ENCODE assay signal across 8 mouse cellular contexts in genomic region chr11:90687040-90687439, GRCm38 (mm10). TPM values are rescaled to one million over a fixed set of nuclear protein-coding genes. Genes with fewer than 3 reads are reported as not detected.
A peak's percentile ranks its signal among the peaks of the same experiment; 100 is the strongest.
DNase-seq lines count a peak whose midpoint lies in the region; ATAC-seq and TF ChIP-seq lines count a peak whose summit lies in the region.

No protein-coding gene starts in this region.

- H3K27me3 ChIP-seq in C2C12 (ENCODE audit: control insufficient read depth, insufficient read depth, insufficient read length), result no peaks in the 10 kb centered on the region
- H3K27me3 ChIP-seq in forebrain, embryonic 14.5 days (replicated peaks; ENCODE audit: control insufficient read depth, insufficient read depth, low read length), result no peaks in the 10 kb centered on the region
- no peaks in the 10 kb centered on the region for H3K27me3 ChIP-seq in liver, embryonic 11.5 days (replicated peaks; ENCODE audit: control insufficient read depth, insufficient read depth, low read length)

- no peaks in the 10 kb centered on the region for H3K9me3 ChIP-seq in forebrain, embryonic 14.5 days (replicated peaks; ENCODE audit: control insufficient read depth, low read length)
- no peaks in the 10 kb centered on the region for H3K9me3 ChIP-seq in liver, embryonic 11.5 days (ENCODE audit: control insufficient read depth, low read length)

- H3K36me3 ChIP-seq in C2C12 (ENCODE audit: control insufficient read depth, insufficient read depth), result no peaks in the 10 kb centered on the region
- H3K36me3 ChIP-seq in forebrain, embryonic 14.5 days (ENCODE audit: control insufficient read depth, insufficient read depth, low read length), result no peaks in the 10 kb centered on the region
- no peaks in the 10 kb centered on the region; the same call in 1 of the 2 replicates for H3K36me3 ChIP-seq in liver, embryonic 11.5 days (ENCODE audit: control insufficient read depth, insufficient read depth, low read length)

- H3K4me1 ChIP-seq in forebrain, embryonic 14.5 days (ENCODE audit: control insufficient read depth, insufficient read depth, low read length), result no peaks in the 10 kb centered on the region
- peaks cover 18% of the 10 kb centered on the region for H3K4me1 ChIP-seq in liver, embryonic 11.5 days (replicated peaks; ENCODE audit: control insufficient read depth, insufficient read depth, low read length)

- H3K79me3 ChIP-seq in C2C12 (ENCODE audit: low read depth), result no peaks in the 10 kb centered on the region

- H3K9ac ChIP-seq in forebrain, embryonic 14.5 days (ENCODE audit: low read length), result peak overlapping the region; percentile 66
- peak overlapping the region; percentile 76 for H3K9ac ChIP-seq in liver, embryonic 11.5 days (ENCODE audit: low read depth, low read length)

- H3K4me3 ChIP-seq in C2C12 (ENCODE audit: insufficient read depth, poor library complexity, severe bottlenecking), result peak overlapping the region; percentile 25
- peak overlapping the region; percentile 60 for H3K4me3 ChIP-seq in forebrain, embryonic 14.5 days (ENCODE audit: low read depth, low read length)
- peak overlapping the region; percentile 73 for H3K4me3 ChIP-seq in liver, embryonic 11.5 days (ENCODE audit: low read depth, low read length)

- peak; percentile 51 for ATAC-seq in forebrain, embryonic 14.5 days
- peak; percentile 66 for ATAC-seq in liver, embryonic 11.5 days (replicated peaks; ENCODE audit: low FRiP score)

- H3K27ac ChIP-seq in forebrain, embryonic 14.5 days (ENCODE audit: low read depth, low read length), result no peak overlapping the region
- peak overlapping the region; percentile 35 for H3K27ac ChIP-seq in liver, embryonic 11.5 days (ENCODE audit: low read depth, low read length)

- peak overlapping the region; percentile 13 for H3ac ChIP-seq in C2C12 (ENCODE audit: control insufficient read depth, insufficient read length, low read depth)

- no peak for TF ChIP-seq CTCF in C2C12 (IDR thresholded peaks at IDR 0.05; ENCODE audit: control insufficient read depth, insufficient read depth, insufficient read length)

- DNase-seq in cerebellum, adult 9-11 months, result peak; percentile 6
- DNase-seq in cerebellum, postnatal 4 days (ENCODE audit: low spot score in 2 of 2), result no peak
- no peak for DNase-seq in forebrain, embryonic 14.5 days (ENCODE audit: low spot score)
- peak; percentile 34 for DNase-seq in liver, embryonic 11.5 days (ENCODE audit: low spot score)
- DNase-seq in ovary, postnatal 10 days (ENCODE audit: low spot score), result no peak
- no peak for DNase-seq in cerebellum, postnatal 14 days
- DNase-seq in urinary bladder, postnatal 25 days (ENCODE audit: low spot score), result no peak

- WGBS in forebrain, embryonic 14.5 days, result 1% methylated on average over 17 of the region's 17 CpGs
- WGBS in liver, embryonic 11.5 days, result 0% methylated on average over 17 of the region's 17 CpGs

- H3K79me2 ChIP-seq in C2C12 (ENCODE audit: control insufficient read depth, insufficient read depth), result no peaks in the 10 kb centered on the region

- peak overlapping the region; percentile 82 for H3K4me2 ChIP-seq in forebrain, embryonic 14.5 days (ENCODE audit: low read length)
- H3K4me2 ChIP-seq in liver, embryonic 11.5 days, result peak overlapping the region; percentile 70

TF ChIP-seq in C2C12, 6 proteins besides CTCF, POLR2A, EP300 and RAD21:
- TF ChIP-seq MAX (IDR thresholded peaks at IDR 0.05) (no peak), FOSL1 (IDR thresholded peaks at IDR 0.05; ENCODE audit: insufficient read depth, low read length, poor library complexity, severe bottlenecking) (no peak), USF1 (IDR thresholded peaks at IDR 0.05; ENCODE audit: low read depth) (no peak), CEBPB (IDR thresholded peaks at IDR 0.05; ENCODE audit: low read depth) (no peak), MYOG (IDR thresholded peaks at IDR 0.05; ENCODE audit: control insufficient read depth, extremely low read depth, insufficient read length) (no peak), MYOD1 (IDR thresholded peaks at IDR 0.05; ENCODE audit: control insufficient read depth, insufficient read length, low read depth) (no peak)
TF ChIP-seq in C2C12: peak in this region for 0.

RNA-seq across cellular contexts. Expression of gene Tom1l1, which starts 1.1 kb away (rescaled TPM):
- polyA plus RNA-seq in C2C12 (2012; fragmentation: generic; extraction: Trizol), result 1.0 TPM
- 13.9 and 14.0 TPM in 2 replicates for polyA plus RNA-seq in forebrain, embryonic 14.5 days (2014; fragmentation: Nextera tagmentation; extraction: Ambion mirVana)
- polyA plus RNA-seq in liver, embryonic 11.5 days (2014; fragmentation: Nextera tagmentation; extraction: Ambion mirVana), result 60.7 and 66.0 TPM in 2 replicates

RNA-seq across cellular contexts. Expression of gene Cox11, which starts 49.1 kb away (rescaled TPM):
- polyA plus RNA-seq in C2C12 (2012; fragmentation: generic; extraction: Trizol), result 11.5 TPM
- 21.4 and 22.1 TPM in 2 replicates for polyA plus RNA-seq in forebrain, embryonic 14.5 days (2014; fragmentation: Nextera tagmentation; extraction: Ambion mirVana)
- 25.9 and 28.8 TPM in 2 replicates for polyA plus RNA-seq in liver, embryonic 11.5 days (2014; fragmentation: Nextera tagmentation; extraction: Ambion mirVana)

RNA-seq across cellular contexts. Expression of gene Stxbp4, which starts 49.2 kb away (rescaled TPM):
- 3.7 TPM for polyA plus RNA-seq in C2C12 (2012; fragmentation: generic; extraction: Trizol)
- 14.7 and 16.8 TPM in 2 replicates for polyA plus RNA-seq in forebrain, embryonic 14.5 days (2014; fragmentation: Nextera tagmentation; extraction: Ambion mirVana)
- 16.6 and 17.9 TPM in 2 replicates for polyA plus RNA-seq in liver, embryonic 11.5 days (2014; fragmentation: Nextera tagmentation; extraction: Ambion mirVana)

Comparison
In these comparisons a context has a peak if more than half of its experiments do, and no peak if none do; other contexts are left out.
1. DNase-seq: peak in cerebellum, adult 9-11 months (single experiment) and liver, embryonic 11.5 days (single experiment); none in cerebellum, postnatal 4 days (0 of 2), forebrain, embryonic 14.5 days (single experiment), ovary, postnatal 10 days (single experiment), cerebellum, postnatal 14 days (0 of 2) and urinary bladder, postnatal 25 days (single experiment).
2. Peak in every context shown above with its lines, with median percentiles within 50 percentile points of each other: H3K4me3 ChIP-seq.